Mouse (Mus musculus): ENCODE results near the gene Olfr55.
"Not testable (repeated sequence)": the region's sequence is repeated elsewhere in the genome, so short reads cannot be mapped to it uniquely, and the experiment has no call there.

Gene Olfr55

DNA sequence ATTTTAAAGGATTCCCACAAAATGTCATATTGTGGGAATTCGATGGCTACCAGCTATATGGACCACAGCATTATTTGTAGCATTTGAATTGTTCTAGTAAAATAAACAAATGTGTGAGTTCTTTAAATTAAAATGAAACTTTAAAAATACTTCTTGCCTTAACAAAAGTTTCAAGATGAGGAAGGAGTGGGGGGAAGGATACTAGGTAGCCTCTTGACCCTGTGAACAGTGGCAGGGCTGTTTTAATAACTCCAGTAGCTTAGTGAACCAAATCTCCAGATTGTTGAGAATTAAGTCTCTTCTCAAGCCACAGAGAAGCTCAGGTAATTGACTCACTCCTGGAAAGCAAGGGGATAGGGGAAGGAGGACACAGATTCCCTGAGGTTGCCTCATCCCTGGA lies at the start of gene Olfr55:
Olfr55 (plus strand) TSS at position 301 of the 400 bp plus-strand sequence.
- DNase-seq (ENCODE audit: low spot score in 2 of 2): not testable (repeated sequence)

DNA sequence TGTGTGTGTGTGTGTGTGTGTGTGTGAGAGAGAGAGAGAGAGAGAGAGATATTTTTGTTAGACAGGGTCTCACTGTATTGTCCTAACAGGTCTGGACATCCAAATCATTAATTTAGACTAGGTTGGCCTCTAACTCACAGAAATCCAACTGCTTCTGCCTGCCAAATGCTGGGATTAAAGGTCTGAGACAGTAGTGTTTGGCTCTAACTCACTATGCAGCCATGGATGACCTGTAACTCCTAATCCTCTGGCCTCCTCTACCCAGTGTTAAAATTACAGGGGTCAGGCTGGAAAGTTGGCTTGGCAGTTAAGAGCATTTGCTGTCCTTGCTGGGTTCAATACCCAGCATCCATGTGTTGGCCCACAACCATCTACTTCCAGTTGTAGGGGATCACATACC lies 43.7 kb upstream of the Olfr55 start:
- DNase-seq (ENCODE audit: low spot score in 2 of 2): no peak

DNA sequence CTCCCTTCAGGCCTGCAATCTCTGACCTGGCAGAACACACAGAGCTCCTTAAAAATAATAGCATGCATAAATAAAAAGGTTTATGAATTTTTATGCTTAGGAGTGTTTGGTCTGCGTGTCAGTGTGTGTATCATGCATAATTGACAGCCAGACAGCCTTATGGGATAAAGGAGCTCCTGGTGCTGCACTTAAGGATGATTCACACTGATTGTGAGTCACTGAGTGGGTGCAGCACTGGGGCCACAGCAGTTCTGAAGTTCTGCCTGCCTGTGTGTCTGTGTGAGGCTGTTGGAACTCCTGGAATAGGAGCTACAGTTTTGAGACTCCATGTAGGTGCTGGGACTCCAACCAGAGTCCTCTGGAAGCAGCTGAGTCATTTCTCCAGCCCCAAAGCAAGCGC lies 42.0 kb upstream of the Olfr55 start:
- DNase-seq (ENCODE audit: low spot score in 2 of 2): no peak

DNA sequence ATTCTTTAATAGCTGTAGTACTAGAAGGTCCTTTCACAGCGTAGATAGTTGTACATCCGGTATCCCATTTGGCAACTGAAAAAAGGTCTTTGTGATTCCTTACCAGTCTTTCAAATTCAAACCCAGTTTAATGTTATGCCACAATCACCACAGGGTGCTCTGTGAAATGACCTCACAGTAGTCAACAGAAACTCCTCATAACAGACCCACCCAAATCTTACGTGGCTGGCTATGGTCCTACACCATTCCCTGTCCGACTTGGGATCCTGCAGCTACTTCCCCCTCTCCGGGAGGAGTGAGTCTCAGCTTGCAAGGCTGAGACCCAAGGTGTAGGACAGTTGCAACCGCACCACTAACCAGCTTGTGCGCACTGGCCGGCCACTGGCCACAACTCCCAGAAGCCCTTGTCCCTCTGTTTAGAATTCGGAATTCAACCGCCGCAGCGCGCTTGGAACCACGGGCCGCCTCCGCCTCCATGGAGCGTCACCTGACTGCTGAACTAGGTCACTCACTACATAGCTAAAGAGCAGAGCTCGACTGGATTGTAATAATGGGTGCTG lies 28.9 kb upstream of the Olfr55 start, which contains the start of gene Morc2b:
Morc2b (minus strand) TSS at position 423 of the 560 bp plus-strand sequence.
- no peak for DNase-seq (ENCODE audit: low spot score in 2 of 2)

DNA sequence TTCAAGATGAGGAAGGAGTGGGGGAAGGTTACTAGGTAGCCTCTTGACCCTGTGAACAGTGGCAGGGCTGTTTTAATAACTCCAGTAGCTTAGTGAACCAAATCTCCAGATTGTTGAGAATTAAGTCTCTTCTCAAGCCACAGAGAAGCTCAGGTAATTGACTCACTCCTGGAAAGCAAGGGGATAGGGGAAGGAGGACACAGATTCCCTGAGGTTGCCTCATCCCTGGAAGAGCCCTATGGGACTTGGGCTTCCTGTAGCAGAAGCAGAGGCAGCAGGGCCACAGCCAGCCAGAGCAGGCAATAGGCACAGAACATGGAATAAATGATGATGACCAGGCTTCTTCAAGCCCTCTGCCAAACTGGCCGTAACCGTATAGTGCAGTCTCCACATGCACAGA lies 22.8 kb downstream of the Olfr55 start, which contains the start of gene Olfr239:
Olfr239 (plus strand) TSS at position 301 of the 400 bp plus-strand sequence.
- not testable (repeated sequence) for DNase-seq (ENCODE audit: low spot score in 2 of 2)

DNA sequence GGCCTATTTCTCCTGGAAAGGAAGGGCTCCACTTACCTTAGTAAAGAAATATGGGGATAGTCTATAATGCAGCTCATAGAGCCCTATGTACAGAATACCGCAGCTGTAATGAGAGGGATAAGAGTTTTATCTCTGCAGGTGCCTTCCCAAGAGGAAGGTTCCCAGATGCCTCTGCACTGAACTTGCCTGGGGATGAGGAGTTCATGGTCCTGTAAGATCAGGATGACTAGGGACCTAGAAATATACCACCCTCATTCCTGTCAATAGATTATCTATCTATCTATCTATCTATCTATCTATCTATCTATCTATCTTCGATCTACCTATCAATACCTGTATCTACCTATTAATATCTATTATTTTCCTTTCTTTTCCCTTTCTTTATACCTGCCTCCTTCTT lies 53.3 kb downstream of the Olfr55 start, which contains the start of gene Olfr1564:
Olfr1564 (minus strand) TSS at position 101 of the 400 bp plus-strand sequence.
- no peak for DNase-seq (ENCODE audit: low spot score in 2 of 2)

All from spleen, postnatal 14 days (tissue).